Mouse (Mus musculus) cerebellum, adult 9-11 months (tissue): ENCODE results near the gene Hoxa5.

Experiments used
- DNase-seq: peaks from one replicate; pipeline ENCODE4 v3.0.0; 2022

Hoxa5 gene

DNA sequence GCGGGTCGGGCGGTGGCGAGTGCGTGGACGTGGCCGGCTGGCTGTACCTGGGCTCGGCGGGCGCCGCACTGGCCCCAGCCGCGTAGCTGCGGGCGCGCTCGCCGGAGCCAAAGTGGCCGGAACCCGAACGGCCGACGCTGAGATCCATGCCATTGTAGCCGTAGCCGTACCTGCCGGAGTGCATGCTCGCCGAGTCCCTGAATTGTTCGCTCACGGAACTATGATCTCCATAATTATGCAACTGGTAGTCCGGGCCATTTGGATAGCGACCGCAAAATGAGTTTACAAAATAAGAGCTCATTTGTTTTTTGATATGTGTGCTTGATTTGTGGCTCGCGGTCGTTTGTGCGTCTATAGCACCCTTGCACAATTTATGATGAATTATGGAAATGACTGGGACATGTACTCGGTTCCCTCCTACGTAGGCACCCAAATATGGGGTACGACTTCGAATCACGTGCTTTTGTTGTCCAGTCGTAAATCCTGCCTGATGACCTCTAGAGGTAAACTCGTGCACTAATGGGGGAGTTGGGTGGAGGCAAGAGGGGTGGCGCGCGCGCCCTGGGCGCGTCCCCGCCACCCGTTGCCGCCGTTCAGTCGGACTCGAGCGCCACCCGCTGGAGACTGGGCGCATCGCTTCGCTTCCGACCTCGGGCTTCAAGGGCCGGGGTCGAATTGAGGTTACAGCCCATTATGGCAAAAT, at the start of gene Hoxa5:
Gene Hoxa5, minus strand, starts transcription at position 538 of the 703 bp plus-strand sequence.
- DNase-seq, result no peak

DNA sequence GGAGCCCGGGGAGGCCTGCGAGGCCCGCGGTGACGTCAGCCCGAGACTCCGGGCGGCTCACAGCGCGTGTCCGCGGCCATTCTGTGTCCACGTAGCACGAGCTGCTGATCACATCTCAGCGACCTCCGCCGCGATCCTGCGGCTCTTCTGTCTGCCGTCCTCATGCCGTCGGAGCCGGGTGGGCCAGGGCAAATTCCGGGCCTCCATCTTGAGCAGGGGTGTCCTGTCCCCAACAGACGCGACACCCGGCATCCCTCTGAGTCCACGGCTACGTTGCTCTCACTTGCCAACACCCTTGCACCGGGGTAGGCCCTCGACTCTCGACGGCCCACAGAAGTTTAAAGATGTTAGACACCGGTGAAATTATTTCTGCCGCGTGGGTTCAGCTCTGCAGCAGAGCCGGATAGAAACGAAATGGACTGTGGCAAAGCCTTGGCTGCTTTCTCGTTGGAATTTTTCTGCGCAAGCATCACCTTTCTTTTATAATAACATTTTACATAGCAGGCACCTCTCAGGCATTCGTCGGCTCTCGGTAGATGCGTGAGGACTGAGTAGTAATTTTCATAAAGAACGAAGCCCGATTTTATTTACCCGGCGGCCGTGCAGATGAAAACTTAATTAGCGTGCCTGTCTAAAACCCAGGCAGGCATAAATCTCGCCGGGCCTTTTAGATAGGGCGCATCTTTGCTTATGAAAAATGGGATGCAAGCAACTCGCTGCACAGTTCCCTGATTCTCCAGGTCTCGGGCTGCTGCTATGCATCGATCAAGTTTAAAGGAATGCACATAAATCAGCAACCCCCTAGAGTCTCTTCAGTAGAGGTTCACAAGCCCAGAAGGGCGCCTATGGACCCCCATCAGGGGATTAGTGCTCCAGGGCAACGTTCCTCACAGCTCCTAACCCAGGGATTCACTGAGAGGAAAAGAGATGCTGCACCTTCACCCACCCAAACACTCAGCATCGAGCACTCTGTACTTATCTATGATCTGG, 49.4 kb upstream of the Hoxa5 start:
- DNase-seq, result no peak

DNA sequence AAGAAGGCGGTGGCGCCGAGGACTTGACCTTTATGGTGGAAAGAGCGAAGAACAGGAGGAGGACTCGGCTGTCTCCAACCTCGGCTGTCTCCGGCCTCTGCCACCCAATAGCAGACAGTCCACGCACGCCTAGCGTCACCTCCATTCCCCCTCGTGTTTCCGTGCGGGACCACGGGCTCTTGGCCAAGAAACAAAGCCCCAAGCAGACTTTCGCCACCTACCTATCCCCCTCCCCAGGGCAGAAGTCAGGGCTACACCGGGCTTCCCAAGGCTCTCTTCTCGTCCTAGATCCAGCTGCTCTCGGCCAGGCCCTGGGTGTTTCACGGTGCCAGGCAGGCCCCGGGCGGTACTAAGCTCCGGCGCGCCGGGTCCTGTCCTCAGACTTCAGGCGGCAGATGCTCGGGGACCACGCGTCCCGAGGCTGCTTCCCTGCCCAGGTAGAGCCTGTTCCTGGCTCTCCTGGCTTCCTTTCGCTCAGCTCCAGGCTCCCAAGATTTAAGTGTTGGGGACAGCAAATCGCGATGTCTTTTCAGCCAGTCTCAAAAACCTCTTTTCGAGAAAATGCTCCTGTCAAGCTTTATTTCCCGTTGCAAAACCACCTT, 48.5 kb upstream of the Hoxa5 start:
- no peak for DNase-seq

DNA sequence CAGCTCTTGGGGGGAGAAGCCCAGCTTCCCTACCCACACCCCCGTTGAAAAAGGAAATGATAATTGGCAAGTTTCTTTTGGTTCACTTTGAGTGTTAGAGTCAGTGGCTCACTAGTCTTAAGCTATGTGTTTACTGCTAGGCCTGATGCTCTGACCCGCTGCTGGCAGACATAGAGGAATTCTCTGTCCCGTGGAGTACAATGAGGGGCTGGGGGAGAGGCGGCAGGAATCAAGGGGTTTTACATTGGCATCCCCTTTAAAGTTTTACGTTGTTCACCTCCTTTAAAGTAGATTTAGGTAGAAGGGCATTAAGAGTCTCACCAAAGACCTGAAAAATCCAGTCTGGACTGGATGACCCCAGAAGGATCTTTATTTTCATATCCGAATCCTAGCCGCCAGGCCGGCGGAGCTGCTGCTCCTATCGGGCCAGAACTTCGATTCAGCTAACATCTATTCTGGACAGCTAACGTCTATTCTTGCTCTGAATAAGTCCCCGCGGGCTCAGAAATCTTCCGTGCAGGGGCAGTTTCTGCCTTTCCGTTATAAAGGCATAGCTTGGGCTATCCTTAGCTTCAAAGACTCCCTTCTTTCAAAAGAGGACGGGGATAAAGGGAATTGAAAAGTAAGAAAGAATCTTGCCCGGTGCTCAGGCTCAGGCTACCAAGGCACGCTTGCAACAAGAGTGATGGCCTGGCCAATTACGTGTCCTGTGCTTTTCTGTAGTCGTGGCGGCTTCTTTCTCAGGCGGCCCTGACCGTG, 47.8 kb upstream of the Hoxa5 start:
- no peak for DNase-seq

DNA sequence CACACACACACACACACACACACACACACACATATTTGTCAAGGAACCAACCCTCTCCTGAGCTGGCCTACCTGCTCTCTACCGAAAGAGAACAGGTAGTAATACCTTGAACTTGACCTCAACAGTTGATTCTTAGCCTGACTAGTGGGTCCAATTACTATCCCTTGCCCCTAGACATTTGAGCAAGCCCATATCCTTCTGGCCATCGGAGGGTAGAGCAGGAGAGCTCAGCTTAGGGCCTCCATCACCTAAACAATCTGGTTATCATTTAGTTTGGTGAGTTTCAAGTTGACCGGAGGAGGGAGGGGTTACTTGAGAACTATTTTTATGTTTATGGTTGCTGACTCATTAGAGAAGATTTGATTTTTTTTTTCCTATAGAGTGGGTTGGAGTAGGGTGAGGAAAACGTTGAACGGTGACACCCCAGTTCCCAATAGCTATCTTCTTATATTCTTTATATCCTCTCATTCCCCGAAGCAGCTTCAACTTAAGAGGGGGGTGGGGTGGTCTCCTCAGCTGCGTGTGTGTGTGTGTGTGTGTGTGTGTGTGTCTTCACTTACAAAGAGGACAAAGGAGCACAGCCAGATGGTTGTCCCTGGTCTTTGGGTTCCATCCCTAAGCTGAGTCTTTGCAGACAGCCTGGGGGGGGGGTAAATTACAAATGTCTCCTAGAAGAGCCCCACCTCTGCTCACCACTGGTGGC, 46.9 kb upstream of the Hoxa5 start:
- no peak for DNase-seq

DNA sequence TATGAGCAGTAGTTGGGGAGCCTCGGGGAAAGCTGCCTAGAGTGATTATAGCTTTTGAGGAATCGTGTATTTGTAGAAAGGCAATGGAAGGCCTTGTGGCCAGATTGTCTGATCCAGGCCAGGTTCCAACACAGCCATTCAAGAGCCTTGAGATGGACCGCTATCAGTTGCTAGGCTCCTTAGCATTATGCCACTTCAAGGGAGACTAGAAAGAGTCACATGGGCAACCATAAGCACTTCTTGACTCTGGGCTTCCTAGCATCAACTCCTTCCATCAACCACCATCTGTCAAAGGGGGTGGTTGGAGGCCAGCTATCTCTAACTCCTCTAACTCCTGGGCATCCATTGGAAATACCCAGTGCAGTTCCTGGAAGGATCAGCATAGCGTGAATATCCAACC, 45.4 kb upstream of the Hoxa5 start:
- DNase-seq, result no peak

DNA sequence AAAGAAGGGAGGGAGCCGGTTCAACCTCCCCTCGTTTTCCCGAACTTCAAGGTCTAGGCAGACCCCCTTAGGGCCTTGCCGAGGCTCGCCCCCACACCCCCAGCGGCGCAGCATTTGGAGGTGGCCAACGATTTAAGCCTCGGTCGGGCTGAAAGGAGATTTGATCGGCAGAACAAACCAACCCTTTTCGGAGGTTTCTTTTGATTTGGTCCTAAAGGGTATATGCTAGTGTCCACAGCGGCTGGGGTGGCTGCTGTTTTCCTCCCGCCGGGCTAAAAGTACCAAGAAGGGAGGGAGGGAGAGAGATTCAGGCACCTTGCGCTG, 45.0 kb upstream of the Hoxa5 start:
- DNase-seq, result no peak

DNA sequence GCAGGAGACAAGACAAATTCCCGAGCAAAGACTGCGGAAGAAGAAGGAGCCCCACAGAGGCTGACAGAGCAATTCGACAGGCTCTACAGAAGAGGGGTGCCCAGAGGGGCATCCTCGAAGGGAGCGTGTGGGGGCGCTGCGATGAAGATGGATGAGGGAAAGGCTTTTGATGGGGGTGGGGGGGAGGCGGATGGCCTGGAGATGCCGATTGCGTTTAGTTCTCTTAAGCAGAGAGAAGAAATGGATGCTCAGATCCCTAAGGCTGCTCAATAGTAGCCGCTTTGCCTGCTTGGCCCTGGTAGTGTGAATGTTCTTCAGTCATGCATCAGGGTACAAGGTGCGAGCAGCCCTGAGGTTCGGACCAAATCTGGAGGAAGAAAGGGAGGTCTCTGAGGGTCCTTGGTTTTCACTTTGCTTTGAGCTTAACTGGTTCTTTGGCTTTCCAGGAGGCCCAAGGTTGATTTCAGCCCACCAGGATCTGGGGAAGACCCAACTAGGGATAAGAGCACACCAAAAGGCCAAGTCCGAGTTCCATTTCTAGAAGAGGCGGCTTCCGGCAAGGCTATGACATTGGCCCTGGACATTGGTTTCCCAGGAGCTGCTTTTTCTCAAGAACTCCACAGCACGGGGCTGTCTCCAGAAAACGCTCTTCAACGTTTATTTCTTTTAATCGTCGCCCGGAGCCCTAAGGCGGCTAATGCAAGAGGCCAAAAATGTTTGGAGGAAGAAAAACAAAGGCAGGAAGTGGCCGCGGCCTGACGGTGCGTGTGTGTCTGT, 44.4 kb upstream of the Hoxa5 start:
- no peak for DNase-seq

DNA sequence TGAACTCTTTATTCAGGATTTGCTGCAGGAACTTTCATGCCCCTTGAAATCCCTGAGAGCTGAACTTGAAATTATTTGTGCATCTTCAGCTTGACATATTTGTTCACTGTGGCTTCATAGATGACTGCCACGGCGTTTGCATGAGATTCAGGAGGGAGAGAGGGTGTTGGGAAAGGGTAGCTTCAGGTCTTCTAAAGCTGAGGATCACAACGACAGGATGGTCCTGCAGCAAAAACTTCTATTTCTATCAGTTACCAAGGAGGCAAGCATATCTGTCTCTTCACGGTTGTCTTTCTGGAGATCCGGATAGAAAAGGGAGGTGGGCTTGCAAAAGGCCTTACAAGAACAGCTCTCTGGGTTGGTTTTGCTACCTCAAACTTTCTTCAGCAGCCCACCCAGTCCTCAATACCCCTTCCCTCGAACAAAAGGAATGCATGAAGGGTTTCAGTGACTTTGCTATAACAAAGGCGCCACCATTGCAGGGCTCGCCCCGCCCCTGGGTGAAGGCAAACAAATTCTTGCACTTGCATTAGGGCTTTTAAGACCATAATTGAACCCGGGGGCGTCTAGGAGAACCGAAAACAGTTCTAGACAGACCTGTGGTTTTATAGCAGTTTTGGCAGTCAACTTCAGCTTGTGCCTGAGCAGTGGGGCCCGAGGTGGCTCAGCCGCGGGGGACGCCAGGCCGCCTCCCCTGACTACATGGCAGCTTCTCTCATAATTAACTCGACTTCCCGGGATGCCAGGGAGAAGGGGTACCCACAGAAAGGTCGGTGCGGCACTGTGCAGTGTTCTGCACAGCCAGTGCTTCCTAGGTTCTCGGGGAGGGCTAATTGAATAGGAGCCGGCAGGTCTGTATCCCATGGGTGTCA, 43.6 kb upstream of the Hoxa5 start:
- DNase-seq, result no peak

DNA sequence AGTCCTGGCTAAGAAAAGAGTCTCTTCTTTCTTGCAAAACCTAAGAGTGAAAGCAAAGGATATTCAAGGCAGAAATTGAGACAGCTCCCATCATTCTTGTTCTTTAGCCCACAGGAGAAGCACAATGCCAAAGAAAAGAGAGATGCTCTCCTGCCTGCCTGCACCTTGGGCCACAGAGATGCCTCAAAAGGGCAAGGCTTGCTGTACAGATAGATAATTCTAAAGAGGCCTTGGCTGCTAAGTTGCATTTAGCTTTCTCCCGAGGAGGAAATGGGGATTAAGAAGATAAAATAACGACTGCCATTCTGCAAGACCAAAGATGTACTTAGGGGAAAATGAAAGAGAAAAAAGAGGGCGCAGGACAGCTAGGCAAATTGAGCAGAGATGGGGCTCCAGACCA, 42.5 kb upstream of the Hoxa5 start:
- no peak for DNase-seq

DNA sequence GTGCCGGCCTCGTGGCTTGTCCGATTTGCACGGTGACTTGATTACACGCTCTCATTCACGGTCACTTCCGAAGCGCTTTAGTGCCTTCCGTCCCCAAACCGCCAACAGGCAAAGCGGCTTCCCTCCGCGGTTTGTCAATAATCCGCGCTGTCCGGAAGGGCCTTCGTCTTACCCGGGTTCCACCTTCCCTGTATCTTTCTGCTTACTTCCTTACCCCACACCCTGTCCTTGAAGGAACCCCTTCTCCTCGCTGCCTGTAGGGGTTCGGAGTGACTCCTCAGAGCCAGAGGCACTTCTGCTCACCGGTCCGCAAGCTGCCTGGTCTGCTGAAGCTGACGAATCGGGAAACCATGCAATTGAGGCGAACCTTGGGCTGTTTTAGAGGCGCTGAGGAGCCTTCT, 42.0 kb upstream of the Hoxa5 start:
- DNase-seq, result no peak

DNA sequence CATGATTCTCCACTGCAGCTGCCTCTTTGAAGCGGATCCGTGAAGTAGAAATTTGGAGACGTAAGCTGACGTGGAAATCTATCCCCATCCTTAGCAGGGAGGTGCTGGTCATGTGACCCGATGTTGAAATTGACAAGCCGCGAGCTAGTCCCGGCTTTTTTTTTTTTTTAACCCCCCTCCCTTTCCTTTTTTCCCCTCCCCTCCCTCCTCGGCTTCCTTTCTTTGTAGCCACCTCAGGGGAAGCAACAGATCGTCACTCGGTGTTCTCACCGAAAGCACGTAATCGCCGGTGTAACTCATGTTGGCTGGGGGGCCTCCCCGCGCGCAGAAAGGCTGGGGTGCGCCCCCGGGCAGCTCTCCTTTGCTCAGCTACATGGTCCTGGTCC, 41.4 kb upstream of the Hoxa5 start, which contains the start of gene Hoxa11:
Gene Hoxa11, minus strand, starts transcription at position 54 of the 386 bp plus-strand sequence.
- no peak for DNase-seq

DNA sequence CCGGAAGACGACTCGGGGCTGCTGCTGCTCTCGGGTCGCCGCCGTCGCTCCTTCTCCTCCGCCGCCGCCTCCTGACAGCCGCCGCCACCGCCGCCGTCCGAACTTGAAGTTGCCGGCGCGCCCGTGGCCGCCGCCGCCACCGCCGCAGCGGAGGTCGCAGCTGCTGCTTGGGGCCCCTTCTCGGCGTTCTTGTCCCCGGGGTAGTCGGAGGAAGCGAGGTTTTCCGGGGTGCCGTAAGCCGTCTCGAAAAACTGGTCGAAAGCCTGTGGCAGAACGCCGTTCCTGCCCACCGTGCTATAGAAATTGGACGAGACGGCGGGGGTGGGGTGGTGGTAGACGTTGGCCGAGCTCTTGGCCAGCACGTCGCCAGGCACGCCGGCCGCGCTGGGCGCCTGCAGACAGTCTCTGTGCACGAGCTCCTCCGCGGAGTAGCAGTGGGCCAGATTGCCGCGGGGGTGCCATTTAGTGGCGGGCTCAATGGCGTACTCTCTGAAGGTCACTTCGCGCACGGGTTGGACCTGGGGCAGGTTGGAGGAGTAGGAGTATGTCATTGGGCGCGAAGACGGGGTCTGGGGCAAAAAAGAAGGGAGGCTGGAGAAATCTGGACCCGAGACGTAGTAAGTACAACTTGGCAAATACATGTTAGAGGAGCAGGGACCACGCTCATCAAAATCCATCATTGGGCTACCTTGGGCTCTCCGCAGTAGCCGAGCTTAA, 40.8 kb upstream of the Hoxa5 start:
- DNase-seq, result no peak

DNA sequence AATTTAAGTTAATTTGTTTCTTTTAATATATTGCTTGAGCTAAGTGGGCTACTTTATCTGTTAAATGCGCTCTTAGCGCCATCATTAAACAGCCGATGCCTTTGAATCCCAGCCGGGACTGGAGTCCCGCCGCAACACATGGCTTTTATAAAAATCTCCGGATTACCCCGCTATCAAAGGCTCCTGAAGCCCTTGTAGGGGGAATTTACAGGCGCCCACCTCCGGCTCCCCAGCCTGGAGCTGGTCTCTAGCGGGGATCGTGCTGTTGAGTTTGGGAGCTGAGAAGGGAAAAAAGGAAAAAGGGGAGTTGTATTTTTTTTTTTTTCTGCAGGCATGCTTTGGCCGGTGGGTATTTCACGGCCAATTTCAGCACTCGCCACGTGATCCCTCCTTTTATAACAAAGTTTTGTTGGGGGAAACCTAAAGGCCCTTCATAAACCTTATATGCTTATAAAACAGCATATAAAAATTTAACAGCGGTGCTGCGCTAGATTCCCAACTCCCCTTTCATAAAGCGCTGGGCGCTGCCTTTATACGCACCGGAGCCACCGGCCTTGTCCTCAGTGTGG, 40.2 kb upstream of the Hoxa5 start:
- DNase-seq, result no peak

DNA sequence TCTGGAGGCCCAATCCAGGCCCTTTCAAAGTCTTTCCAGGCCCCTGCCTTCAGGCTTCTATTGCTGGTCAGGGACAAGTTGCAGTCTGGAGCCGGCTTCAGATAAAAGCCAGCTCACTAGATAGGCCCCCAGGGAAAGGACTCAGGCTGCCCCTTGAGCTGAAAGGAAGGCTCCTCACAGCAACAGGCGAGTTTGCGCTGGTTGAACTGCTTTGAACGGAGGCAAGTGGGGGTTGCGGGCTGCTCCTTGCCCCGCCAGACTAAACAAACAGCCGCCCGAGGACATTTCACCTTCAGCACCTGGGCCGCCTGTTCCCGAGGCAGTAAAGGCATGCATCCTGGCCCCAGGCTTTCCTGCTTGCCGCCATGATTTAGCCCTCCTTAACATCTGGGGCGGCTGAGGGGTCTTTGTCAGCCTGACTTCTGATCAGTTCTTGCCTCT, 39.3 kb upstream of the Hoxa5 start:
- DNase-seq, result no peak

DNA sequence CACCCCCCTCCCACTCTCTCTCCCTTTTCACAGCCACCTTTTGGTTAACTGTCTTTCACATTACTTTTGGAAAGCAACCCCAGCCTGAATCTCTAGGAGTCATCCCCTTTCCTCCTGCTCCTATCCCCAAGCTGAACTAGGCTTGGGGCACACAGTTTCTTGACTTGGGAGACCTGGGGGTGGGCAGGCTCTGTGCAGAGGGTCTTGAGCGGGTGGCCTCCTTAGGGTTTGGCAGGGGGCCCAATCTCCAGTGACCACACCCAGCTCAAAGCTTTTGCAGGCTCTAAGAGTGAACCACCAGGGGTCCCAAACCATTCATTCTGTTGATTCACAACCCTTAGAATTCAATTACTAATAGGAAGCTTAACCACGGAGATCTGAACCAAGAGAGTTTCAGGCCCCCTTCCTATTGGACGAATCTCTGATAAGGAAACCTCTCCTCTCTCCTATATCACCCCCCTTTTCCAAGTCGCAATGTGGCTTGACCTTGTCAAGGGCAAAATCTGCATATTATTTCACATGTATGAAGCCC, 38.5 kb upstream of the Hoxa5 start:
- DNase-seq, result no peak

DNA sequence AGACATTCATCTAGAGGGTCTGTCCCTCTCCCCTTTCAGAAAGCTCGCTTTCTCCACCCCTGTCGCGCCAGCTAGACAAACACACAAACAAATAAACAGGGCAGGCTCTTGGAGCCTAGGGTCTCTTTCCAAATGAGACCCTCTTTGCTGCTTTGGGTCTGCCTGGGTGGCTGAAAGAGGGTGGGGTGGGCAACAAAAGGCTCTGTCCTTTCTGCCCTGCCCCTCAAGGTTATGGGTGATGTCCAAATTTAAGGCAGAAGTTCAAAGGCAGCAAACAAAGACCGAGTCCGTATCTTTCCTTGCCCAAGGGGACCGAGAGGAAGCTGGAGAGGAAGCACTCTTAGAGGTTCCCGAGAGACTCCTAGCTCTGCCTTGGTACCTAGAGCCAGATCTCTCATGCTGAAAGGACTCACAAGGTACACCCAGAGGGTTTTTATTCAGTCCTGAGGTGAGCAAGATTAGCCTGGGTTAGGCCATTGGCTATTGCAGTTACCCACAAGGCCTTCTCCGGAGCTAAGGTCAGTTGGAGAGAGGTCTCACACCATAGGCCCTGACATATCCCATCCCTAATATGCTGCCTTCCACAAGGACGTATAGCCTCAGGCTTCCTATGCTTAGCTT, 36.7 kb upstream of the Hoxa5 start:
- no peak for DNase-seq

DNA sequence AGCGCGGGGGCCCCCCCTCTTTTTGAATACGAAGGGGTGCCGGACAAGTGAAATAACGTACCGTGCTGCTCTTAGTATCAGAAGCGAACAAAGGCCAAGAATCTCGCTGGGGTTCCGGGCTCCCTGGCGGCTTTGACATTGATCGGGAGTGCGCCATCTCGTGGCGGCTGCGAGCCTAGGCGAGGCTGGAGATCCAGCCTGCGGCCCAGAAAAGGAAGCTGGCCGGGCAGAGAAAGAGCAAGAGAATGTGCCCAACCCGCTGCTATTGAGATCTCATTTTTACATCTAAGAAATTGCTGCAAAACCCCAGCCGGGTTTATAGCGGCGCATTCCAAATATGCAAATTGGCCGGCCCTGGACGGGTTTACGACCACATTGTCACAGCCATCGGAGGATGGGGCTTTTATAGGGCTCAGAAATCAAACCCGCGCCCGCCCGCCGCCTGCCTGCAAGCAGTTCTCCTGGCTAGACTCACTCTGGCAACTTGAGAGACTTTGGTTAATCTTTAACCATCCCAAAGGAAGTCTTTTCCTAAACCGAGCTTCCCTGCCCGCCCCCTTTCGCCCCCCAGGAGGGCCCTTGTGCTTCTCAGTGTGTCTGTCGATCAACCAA, 36.1 kb upstream of the Hoxa5 start, which contains the start of gene Hoxa10:
Gene Hoxa10, minus strand, starts transcription at position 466 of the 612 bp plus-strand sequence.
- no peak for DNase-seq
